Mouse (Mus musculus) liver, adult 2 months (tissue): Measurements from ENCODE around the gene St3gal5.

ENCODE experiments used
- CTCF ChIP-seq: fragments of 200-500 bp; IDR thresholded peaks from 2 replicates; pipeline ENCODE4 v1.5.1; 2011; ENCODE audit warnings: low read depth, low read length, control low read depth
- POLR2A ChIP-seq: fragments of 200-500 bp; IDR thresholded peaks from 2 replicates; pipeline ENCODE4 v1.6.1; 2011; ENCODE audit warnings: low read length, control low read depth; ENCODE audit not compliant: insufficient read depth; ENCODE audit errors: extremely low read depth

DNA sequence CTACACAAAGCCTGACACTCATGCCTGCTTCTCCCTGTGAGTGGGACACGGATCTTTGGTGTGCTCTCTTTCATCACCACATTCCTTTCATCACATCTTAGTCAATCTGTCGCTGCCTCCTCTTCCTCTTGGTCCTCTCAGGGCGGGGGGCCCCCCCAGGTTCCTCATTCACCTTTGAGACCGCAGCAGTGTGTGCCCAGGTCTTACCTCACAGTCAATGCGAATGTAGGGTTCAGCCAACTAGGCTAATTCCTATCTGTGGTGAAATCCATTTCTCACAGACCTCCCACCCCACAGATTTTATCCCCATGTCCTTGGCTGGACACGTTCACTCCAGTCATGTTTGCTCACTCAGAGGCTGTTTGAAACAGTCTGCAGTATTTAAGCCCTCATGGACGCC is 17.5 kb downstream of the St3gal5 start:
- TF ChIP-seq CTCF (no peak), POLR2A (0 out of 2 replicates have a peak, but pooled peaks have one; percentile 76)
